Mouse (Mus musculus) c-Kit-positive CD71-positive TER-119-positive erythroid progenitor cells, embryonic 14.5 days (primary cell): ENCODE results near the gene Cfap157.

Experiments
- DNase-seq: peaks from one replicate; pipeline ENCODE4 v3.0.0-alpha.2; 2013; ENCODE audit warnings: low spot score

Cfap157 gene

GRCm38 (mm10) chr2:32750199-32750598 is 34.0 kb downstream of the Cfap157 start:
- no peak for DNase-seq

- no peak for DNase-seq
These were observed 35.1 kb downstream of the Cfap157 start for GRCm38 (mm10) chr2:32749082-32749481.

- no peak for DNase-seq
These were observed 39.8 kb downstream of the Cfap157 start for GRCm38 (mm10) chr2:32744272-32744982.

- no peak for DNase-seq
These were observed 42.1 kb downstream of the Cfap157 start for GRCm38 (mm10) chr2:32742173-32742531.

- DNase-seq: no peak
These were observed 42.7 kb downstream of the Cfap157 start for GRCm38 (mm10) chr2:32741273-32742172.

- no peak for DNase-seq
These were observed 43.3 kb downstream of the Cfap157 start, which contains the start of gene 6330409D20Rik for GRCm38 (mm10) chr2:32740916-32741272. TSS of gene 6330409D20Rik (minus strand) at chr2:32741016.

- no peak for DNase-seq
These were observed 44.9 kb downstream of the Cfap157 start for GRCm38 (mm10) chr2:32739311-32739710.

GRCm38 (mm10) chr2:32737008-32737407 is 47.2 kb downstream of the Cfap157 start:
- no peak for DNase-seq

GRCm38 (mm10) chr2:32736306-32736829 is 47.9 kb downstream of the Cfap157 start:
- no peak for DNase-seq

- no peak for DNase-seq
These were observed 49.3 kb downstream of the Cfap157 start for GRCm38 (mm10) chr2:32734933-32735332.

- no peak for DNase-seq
These were observed 49.7 kb downstream of the Cfap157 start for GRCm38 (mm10) chr2:32734480-32734879.

- no peak for DNase-seq
These were observed 51.5 kb downstream of the Cfap157 start for GRCm38 (mm10) chr2:32732695-32733094.

GRCm38 (mm10) chr2:32731911-32732310 is 52.3 kb downstream of the Cfap157 start:
- DNase-seq: no peak

GRCm38 (mm10) chr2:32730854-32731253 is 53.4 kb downstream of the Cfap157 start:
- DNase-seq: no peak

GRCm38 (mm10) chr2:32729547-32729946 is 54.7 kb downstream of the Cfap157 start:
- no peak for DNase-seq

- no peak for DNase-seq
These were observed 55.8 kb downstream of the Cfap157 start for GRCm38 (mm10) chr2:32728463-32728862.

GRCm38 (mm10) chr2:32727435-32727834 is 56.8 kb downstream of the Cfap157 start:
- DNase-seq: peak; percentile 60
